Mouse (Mus musculus) liver, postnatal 0 days (tissue): ENCODE data around the gene Enthd1. TPM values are rescaled to one million over a fixed set of nuclear protein-coding genes. Genes with fewer than 3 reads are reported as not detected.

Experiments used
- ATAC-seq: fragments of 200-750 bp; cut with Nextera tagmentation; 2 replicates; pipeline ENCODE4 v1.8.0; 2017; ENCODE audit warnings: mild to moderate bottlenecking, moderate library complexity
- DNase-seq: peaks from one replicate; pipeline ENCODE4 v3.0.0-alpha.2; 2016
- H3K27ac ChIP-seq: fragments of 300-500 bp; sonication (generic); 2 replicates; pipeline ENCODE4 v1.5.1; 2014; ENCODE audit warnings: antibody characterized with exemption, moderate library complexity, mild to moderate bottlenecking, low read depth
- H3K27me3 ChIP-seq: fragments of 300-500 bp; sonication (generic); 2 replicates; pipeline ENCODE4 v1.6.1; 2014; ENCODE audit warnings: low read length, control low read depth, mixed read lengths; ENCODE audit not compliant: insufficient read depth
- H3K36me3 ChIP-seq: fragments of 300-500 bp; sonication (generic); replicated peaks from 2 replicates; pipeline ENCODE4 v1.6.1; 2014; ENCODE audit warnings: mild to moderate bottlenecking, control low read depth, low read length, moderate library complexity, mixed read lengths; ENCODE audit not compliant: insufficient read depth
- H3K4me1 ChIP-seq: fragments of 300-500 bp; sonication (generic); 2 replicates; pipeline ENCODE4 v1.6.1; 2014; ENCODE audit warnings: antibody characterized with exemption, mild to moderate bottlenecking, control low read depth; ENCODE audit not compliant: insufficient read depth
- H3K4me2 ChIP-seq: fragments of 300-500 bp; sonication (generic); 2 replicates; pipeline ENCODE4 v1.6.1; 2014; ENCODE audit warnings: low read depth, mild to moderate bottlenecking, low read length, moderate library complexity, mixed read lengths
- H3K4me3 ChIP-seq: fragments of 300-500 bp; sonication (generic); 2 replicates; pipeline ENCODE4 v1.5.1; 2014; ENCODE audit warnings: low read depth, low read length
- H3K9ac ChIP-seq: fragments of 300-500 bp; sonication (generic); replicated peaks from 2 replicates; pipeline ENCODE4 v1.6.1; 2014; ENCODE audit warnings: mild to moderate bottlenecking, moderate library complexity
- H3K9me3 ChIP-seq: fragments of 300-500 bp; sonication (generic); 2 replicates; pipeline ENCODE4 v1.6.1; 2016; ENCODE audit warnings: mild to moderate bottlenecking, control low read depth, low read length, mixed read lengths
- CTCF ChIP-seq: sonication (generic); IDR thresholded peaks from 2 replicates; pipeline ENCODE4 v1.5.1; 2016; ENCODE audit warnings: antibody characterized with exemption, low read depth
- EP300 ChIP-seq: IDR thresholded peaks from 2 replicates; pipeline ENCODE4 v1.6.1; 2016; ENCODE audit warnings: antibody characterized with exemption, low read depth, mild to moderate bottlenecking
- WGBS: fragments of 180-500 bp; shearing (Covaris S2); extraction: QIAGEN DNeasy Blood & Tissue Kit; methylation state at CpG from one replicate; pipeline ENCODE4 v1.1.7; 2014; ENCODE audit not compliant: insufficient replicate concordance; 5-methylcytosine and 5-hydroxymethylcytosine counted together
- polyA plus RNA-seq: library from polyadenylated mRNA; unstranded; fragments of >200 nt; fragmentation: Nextera tagmentation; extraction: Ambion mirVana; gene quantifications from 2 replicates; pipeline ENCODE4 v1.2.1, GENCODE M21; 2015

Enthd1 gene
- polyA plus RNA-seq, 1 experiment from 2014 or later, result not detected

DNA sequence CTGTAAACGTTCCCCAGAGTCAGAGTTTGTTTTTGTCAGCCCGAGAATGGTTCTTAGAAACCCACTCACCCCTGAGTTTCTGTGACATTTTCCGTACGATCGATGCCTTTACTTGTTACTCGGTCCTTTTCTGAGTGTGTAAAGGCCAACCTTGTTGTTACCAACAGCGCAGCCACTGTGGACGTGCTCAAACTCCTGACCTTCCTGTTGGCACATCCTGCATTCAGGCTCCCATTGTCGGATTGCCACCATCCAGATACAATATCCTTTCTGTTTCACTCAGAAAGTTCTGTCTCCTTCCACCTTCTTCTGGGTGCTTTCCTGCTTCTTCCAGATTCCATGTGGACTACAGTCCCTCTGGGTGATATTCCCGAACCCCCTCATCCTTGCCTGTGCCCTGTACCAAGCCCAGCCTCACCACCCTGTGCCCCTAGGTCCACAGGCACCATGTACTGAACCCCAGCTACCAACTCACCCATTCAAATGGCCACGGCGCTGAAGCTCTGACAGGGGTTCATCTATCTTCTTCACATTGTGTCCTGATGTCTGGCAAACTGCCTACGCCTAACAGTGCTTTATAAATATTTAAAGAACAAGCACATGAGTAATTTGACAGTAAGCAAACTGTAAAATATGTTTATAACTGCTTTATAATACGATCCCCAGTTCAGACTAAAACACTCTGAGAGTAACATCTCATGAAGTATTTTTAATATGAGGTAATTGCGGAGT, 118.8 kb downstream of the Enthd1 start:
- H3K9me3 ChIP-seq, result no peaks in the 10 kb centered on the region; the same call in 1 of the 2 replicates
- TF ChIP-seq EP300, result no peak
- no peak for TF ChIP-seq CTCF
- no peaks in the 10 kb centered on the region for H3K36me3 ChIP-seq
- no peak overlapping the region for H3K27ac ChIP-seq
- no peak for DNase-seq
- H3K4me3 ChIP-seq, result no peak overlapping the region
- H3K27me3 ChIP-seq, result no peaks in the 10 kb centered on the region
- H3K4me2 ChIP-seq, result no peak overlapping the region
- WGBS, result 70% methylated on average over 15 of the region's 15 CpGs
- no peak overlapping the region for H3K9ac ChIP-seq
- ATAC-seq, result no peak
- H3K4me1 ChIP-seq, result no peaks in the 10 kb centered on the region

DNA sequence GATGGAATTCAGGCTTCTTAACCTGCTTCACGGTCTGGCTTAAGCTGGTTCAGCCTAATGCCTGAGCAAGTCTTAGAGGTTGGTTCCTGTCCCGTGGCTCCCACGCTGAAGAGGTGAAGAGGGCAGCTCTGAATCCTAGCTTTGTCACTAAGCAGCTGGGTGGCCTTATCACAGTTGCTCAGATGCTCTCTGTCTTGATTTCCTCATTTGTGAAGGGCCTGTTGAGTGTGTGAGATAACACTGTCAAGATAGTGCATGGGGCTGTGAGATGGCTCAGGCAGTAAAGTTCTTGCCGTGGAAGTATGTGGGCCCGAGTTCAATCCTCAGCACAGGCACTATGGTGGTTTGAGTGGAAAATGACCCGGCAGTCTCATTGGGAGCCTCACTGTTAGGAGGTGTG, 124.8 kb downstream of the Enthd1 start:
- WGBS, result 37% methylated on average over 6 of the region's 6 CpGs
- Histone ChIP-seq H3K27me3 (no peaks in the 10 kb centered on the region; the same call in 1 of the 2 replicates), H3K4me3 (no peak overlapping the region), H3K4me2 (no peak overlapping the region), H3K9me3 (no peaks in the 10 kb centered on the region), H3K27ac (no peak overlapping the region), H3K36me3 (no peaks in the 10 kb centered on the region), H3K9ac (no peak overlapping the region), H3K4me1 (no peaks in the 10 kb centered on the region)
- no peak for DNase-seq
- ATAC-seq, result no peak
- TF ChIP-seq EP300, result no peak
- no peak for TF ChIP-seq CTCF

DNA sequence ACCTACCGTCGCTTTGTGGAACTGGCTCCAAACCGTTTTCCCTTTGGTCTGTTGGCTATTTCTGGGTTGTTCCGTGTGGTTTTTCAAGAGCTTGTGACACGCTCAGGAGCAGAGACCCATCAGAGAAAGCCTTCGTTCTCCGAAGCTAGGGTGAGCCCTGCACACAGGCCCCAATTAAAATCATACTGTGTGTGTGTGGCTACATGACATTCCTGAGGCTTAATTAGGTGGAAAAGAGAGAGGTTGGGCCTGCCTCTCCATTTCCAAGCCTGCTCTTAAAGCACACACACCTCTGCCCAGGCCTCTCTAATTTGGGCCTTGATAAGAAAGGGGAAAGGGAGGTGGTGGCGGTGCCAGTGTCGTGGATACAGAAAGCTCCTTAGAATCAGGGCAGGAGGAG, 126.5 kb downstream of the Enthd1 start:
- Histone ChIP-seq H3K36me3 (no peaks in the 10 kb centered on the region), H3K9me3 (no peaks in the 10 kb centered on the region), H3K27ac (no peak overlapping the region), H3K4me3 (no peak overlapping the region), H3K4me1 (no peaks in the 10 kb centered on the region), H3K4me2 (no peak overlapping the region), H3K27me3 (no peaks in the 10 kb centered on the region; the same call in 1 of the 2 replicates), H3K9ac (no peak overlapping the region)
- WGBS, result 79% methylated on average over 9 of the region's 9 CpGs
- ATAC-seq (no peak), DNase-seq (no peak)
- no peak for TF ChIP-seq CTCF
- TF ChIP-seq EP300, result no peak

DNA sequence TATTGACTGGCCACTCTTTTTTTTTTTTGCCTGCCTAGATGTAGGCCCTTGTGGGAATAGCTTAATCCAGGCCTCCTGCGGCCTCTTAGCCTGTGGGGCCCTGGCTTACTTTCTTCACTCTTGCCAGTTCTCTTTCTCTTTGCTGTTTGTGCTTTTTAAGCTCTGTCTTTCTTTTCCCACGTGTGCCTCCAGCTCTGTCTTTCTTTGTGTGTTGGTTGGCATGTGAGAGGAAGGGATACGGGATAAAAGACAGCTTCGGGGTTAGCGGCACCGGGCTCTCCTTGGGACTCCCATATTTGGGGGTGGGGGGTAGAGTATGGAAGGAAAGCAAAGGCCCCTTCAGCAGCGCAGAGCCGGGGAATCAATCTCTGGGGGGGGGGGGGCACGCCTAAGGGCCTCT, 127.0 kb downstream of the Enthd1 start:
- no peak for DNase-seq
- H3K36me3 ChIP-seq, result no peaks in the 10 kb centered on the region
- no peak overlapping the region for H3K27ac ChIP-seq
- no peak overlapping the region for H3K9ac ChIP-seq
- H3K4me3 ChIP-seq, result no peak overlapping the region
- no peaks in the 10 kb centered on the region for H3K9me3 ChIP-seq
- TF ChIP-seq CTCF (no peak), EP300 (no peak)
- no peak for ATAC-seq
- no peaks in the 10 kb centered on the region for H3K4me1 ChIP-seq
- WGBS, result 84% methylated on average over 9 of the region's 9 CpGs
- no peaks in the 10 kb centered on the region; the same call in 1 of the 2 replicates for H3K27me3 ChIP-seq
- no peak overlapping the region for H3K4me2 ChIP-seq

DNA sequence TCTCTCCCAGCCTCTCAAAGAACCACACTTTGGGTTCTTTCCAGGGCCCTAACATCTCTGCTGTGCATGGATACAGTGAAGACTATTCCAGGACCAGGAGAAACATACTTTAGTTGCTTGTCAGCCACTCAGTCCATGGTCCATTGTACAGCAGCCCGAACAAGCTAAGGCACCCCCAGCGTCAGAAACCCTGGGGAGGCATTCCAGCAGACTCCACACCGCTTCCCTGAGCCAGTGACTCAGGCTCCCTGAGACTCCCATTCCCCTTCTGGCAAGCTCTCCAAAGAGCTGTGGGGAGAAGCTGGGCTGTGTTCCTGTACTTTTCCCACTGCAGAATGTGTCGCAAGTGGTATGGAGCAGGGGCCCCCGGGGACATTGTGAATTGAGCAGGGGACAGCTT, 128.0 kb downstream of the Enthd1 start:
- WGBS, result 71% methylated on average over 5 of the region's 5 CpGs
- no peak for ATAC-seq

DNA sequence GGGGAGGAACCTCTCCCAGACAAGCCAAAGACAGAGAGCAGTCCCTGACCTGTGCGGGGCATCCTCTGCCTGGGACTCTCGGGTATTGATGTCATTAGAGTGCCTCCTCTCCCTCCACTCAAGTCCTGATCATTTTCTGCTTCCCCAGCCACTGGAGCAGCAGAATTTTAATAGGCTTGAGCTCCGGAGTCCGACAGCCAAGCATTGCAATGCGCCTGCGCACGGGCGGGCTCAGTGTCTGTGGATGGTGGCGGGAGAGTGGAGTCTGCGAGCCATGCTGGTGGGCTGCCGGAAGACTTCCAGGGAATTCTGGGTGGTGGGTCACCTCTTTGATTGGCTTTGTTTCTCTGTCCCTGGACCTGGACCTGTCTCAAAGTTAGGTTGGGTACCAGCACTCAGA, 134.6 kb downstream of the Enthd1 start:
- TF ChIP-seq EP300 (no peak), CTCF (no peak)
- Histone ChIP-seq H3K36me3 (no peaks in the 10 kb centered on the region), H3K9me3 (no peaks in the 10 kb centered on the region), H3K4me1 (no peaks in the 10 kb centered on the region), H3K9ac (no peak overlapping the region), H3K27ac (no peak overlapping the region), H3K4me2 (no peak overlapping the region), H3K4me3 (no peak overlapping the region), H3K27me3 (no peaks in the 10 kb centered on the region)
- ATAC-seq (no peak), DNase-seq (no peak)
- WGBS, result 82% methylated on average over 11 of the region's 11 CpGs

More for the DNA sequence above, 128.0 kb downstream of the Enthd1 start:
- Histone ChIP-seq H3K27ac (no peak overlapping the region), H3K27me3 (no peaks in the 10 kb centered on the region; the same call in 1 of the 2 replicates), H3K4me2 (no peak overlapping the region), H3K4me3 (no peak overlapping the region), H3K4me1 (no peaks in the 10 kb centered on the region), H3K9ac (no peak overlapping the region), H3K36me3 (no peaks in the 10 kb centered on the region), H3K9me3 (no peaks in the 10 kb centered on the region)
- no peak for DNase-seq
- TF ChIP-seq CTCF (no peak), EP300 (no peak)

DNA sequence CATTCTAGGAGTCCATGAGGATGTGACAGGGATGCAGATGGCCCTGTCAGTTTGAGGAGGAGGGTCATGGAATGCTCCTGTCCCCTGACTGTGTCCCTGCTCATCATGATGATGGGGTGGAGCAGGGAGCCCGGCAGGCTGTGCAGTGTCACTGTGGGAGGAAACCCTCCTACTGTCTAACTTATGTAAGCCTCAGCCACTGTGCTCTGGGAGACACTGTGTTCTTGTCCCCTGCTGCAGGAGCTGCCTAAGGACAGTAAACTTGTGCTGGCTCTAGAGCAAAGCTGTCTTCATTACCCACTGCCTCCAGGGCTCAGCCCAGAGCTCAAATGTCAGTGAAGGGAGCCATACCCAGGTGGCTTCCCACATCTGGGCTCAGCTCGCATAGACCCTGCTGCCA, 146.8 kb downstream of the Enthd1 start:
- ATAC-seq (no peak), DNase-seq (no peak)
- H3K9me3 ChIP-seq, result no peaks in the 10 kb centered on the region
- H3K27ac ChIP-seq, result no peak overlapping the region
- H3K9ac ChIP-seq, result no peak overlapping the region
- WGBS, result 51% methylated on average over 2 of the region's 2 CpGs
- TF ChIP-seq EP300, result no peak
- no peak for TF ChIP-seq CTCF
- no peaks in the 10 kb centered on the region for H3K4me1 ChIP-seq
- no peak overlapping the region for H3K4me3 ChIP-seq
- H3K4me2 ChIP-seq, result no peak overlapping the region
- no peaks in the 10 kb centered on the region for H3K36me3 ChIP-seq
- no peaks in the 10 kb centered on the region for H3K27me3 ChIP-seq
